In the genomic region with DNA sequence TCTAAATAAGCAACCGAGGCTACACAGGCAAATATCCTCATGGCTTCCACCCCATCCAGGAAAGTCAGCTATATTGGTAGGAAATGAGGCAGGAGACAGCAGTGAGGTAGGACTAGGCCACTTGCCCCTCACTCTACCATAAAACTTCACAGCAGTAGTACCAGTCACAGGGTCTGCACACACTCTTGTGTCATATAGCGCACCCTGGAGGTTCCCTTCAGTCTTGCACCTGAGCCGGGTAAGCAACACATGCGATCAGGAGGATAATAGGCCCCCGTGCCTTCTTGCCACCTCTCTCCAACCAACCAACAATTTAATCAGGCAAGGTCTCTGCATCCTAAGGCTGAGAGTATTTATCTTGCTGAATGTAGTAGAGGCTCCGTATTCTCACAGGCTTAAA, we compare ENCODE assay signal across 11 mouse cellular contexts.
DNase-seq lines count a peak whose midpoint lies in the region; ATAC-seq lines count a peak whose summit lies in the region.
"Had no signal": no experiment of that assay in that cellular context is flagged by ENCODE, and none has a peak within 500 bp of the region (broad histone marks: within the 10 kb centered on the region; RNA-seq: fewer than 3 reads in every experiment).

No protein-coding gene starts in this region.

- H3K9me3 ChIP-seq in kidney, embryonic 15.5 days (replicated peaks), result no peaks in the 10 kb centered on the region
- H3K9me3 ChIP-seq: hindbrain, embryonic 15.5 days; neural tube, embryonic 13.5 days had no signal

- H3K4me2 ChIP-seq in kidney, embryonic 15.5 days, result no peak overlapping the region
- H3K4me2 ChIP-seq: hindbrain, embryonic 15.5 days; neural tube, embryonic 13.5 days had no signal

- DNase-seq in adrenal gland, postnatal 14 days, result peak; percentile 10
- DNase-seq in adrenal gland, postnatal 25 days, result no peak
- DNase-seq in kidney, postnatal 4 days, result peak; percentile 35 to 39
- peak; percentile 36 for DNase-seq in A20 (ENCODE audit: low read depth, low spot score)
- DNase-seq in ovary, postnatal 14 days (ENCODE audit: low spot score), result no peak
- DNase-seq in layer of hippocampus, adult 9-10 months (ENCODE audit: low spot score), result no peak
- DNase-seq: gastrocnemius, postnatal 25 days had no signal

- no peak overlapping the region for H3K4me3 ChIP-seq in kidney, embryonic 15.5 days (replicated peaks)
- H3K4me3 ChIP-seq: hindbrain, embryonic 15.5 days; neural tube, embryonic 13.5 days had no signal

- H3K9ac ChIP-seq in kidney, embryonic 15.5 days, result no peak overlapping the region
- H3K9ac ChIP-seq: hindbrain, embryonic 15.5 days; neural tube, embryonic 13.5 days had no signal

- 85% methylated on average over 6 of the region's 6 CpGs for WGBS in kidney, embryonic 15.5 days

- no peaks in the 10 kb centered on the region for H3K27me3 ChIP-seq in kidney, embryonic 15.5 days
- H3K27me3 ChIP-seq: hindbrain, embryonic 15.5 days; neural tube, embryonic 13.5 days had no signal

- H3K27ac ChIP-seq in kidney, embryonic 15.5 days, result no peak overlapping the region
- H3K27ac ChIP-seq: hindbrain, embryonic 15.5 days; neural tube, embryonic 13.5 days had no signal

- H3K36me3 ChIP-seq in kidney, embryonic 15.5 days, result peaks cover 7% of the 10 kb centered on the region; the same call in 1 of the 2 replicates

- no peak for ATAC-seq in kidney, embryonic 15.5 days (replicated peaks; ENCODE audit: low FRiP score)
- 0 out of 2 replicates have a peak, but pooled peaks have one; percentile 30 for ATAC-seq in granulocyte monocyte progenitor cell, adult 5-6 weeks (replicated peaks; ENCODE audit: poor library complexity, severe bottlenecking)

- H3K4me1 ChIP-seq in kidney, embryonic 15.5 days, result no peaks in the 10 kb centered on the region
- H3K4me1 ChIP-seq: hindbrain, embryonic 15.5 days; neural tube, embryonic 13.5 days had no signal

Comparison
In these comparisons a context has a peak if more than half of its experiments do, and no peak if none do; other contexts are left out.
1. DNase-seq: peak in adrenal gland, postnatal 14 days (single experiment), kidney, postnatal 4 days (2 of 2) and A20 (single experiment); none in adrenal gland, postnatal 25 days (single experiment), ovary, postnatal 14 days (single experiment) and layer of hippocampus, adult 9-10 months (single experiment).